Mouse (Mus musculus) heart, embryonic 16.5 days (tissue): ENCODE data around the gene Bicc1. TPM values are rescaled to one million over a fixed set of nuclear protein-coding genes. Genes with fewer than 3 reads are reported as not detected.
"Not testable (repeated sequence)": the region's sequence is repeated elsewhere in the genome, so short reads cannot be mapped to it uniquely, and the experiment has no call there.

Experiments used
- ATAC-seq: fragments of 200-750 bp; cut with Nextera tagmentation; replicated peaks from 2 replicates; pipeline ENCODE4 v1.8.0; 2017; ENCODE audit warnings: moderate number of reproducible peaks; ENCODE audit not compliant: insufficient read depth, low FRiP score; ENCODE audit errors: extremely low read depth
- H3K27ac ChIP-seq: fragments of 300-500 bp; sonication (generic); 2 replicates; pipeline ENCODE4 v1.5.1; 2014; ENCODE audit warnings: mild to moderate bottlenecking, low read length, control low read depth, moderate library complexity
- H3K27me3 ChIP-seq: fragments of 300-500 bp; sonication (generic); 2 replicates; pipeline ENCODE4 v1.6.1; 2014; ENCODE audit warnings: low read length, mixed read lengths; ENCODE audit not compliant: control insufficient read depth, insufficient read depth
- H3K36me3 ChIP-seq: fragments of 300-500 bp; sonication (generic); 2 replicates; pipeline ENCODE4 v1.6.1; 2014; ENCODE audit not compliant: control insufficient read depth, insufficient read depth
- H3K4me1 ChIP-seq: fragments of 300-500 bp; sonication (generic); 2 replicates; pipeline ENCODE4 v1.6.1; 2014; ENCODE audit warnings: low read length, mixed read lengths; ENCODE audit not compliant: control insufficient read depth, insufficient read depth
- H3K4me2 ChIP-seq: fragments of 300-500 bp; sonication (generic); 2 replicates; pipeline ENCODE4 v1.6.1; 2014; ENCODE audit warnings: low read depth, mild to moderate bottlenecking, control low read depth, low read length
- H3K4me3 ChIP-seq: fragments of 300-500 bp; sonication (generic); 2 replicates; pipeline ENCODE4 v1.5.1; 2014; ENCODE audit warnings: mild to moderate bottlenecking, control low read depth, low read length
- H3K9ac ChIP-seq: fragments of 300-500 bp; sonication (generic); 2 replicates; pipeline ENCODE4 v1.6.1; 2014; ENCODE audit warnings: low read length, control low read depth
- H3K9me3 ChIP-seq: fragments of 300-500 bp; sonication (generic); replicated peaks from 2 replicates; pipeline ENCODE4 v1.6.1; 2016; ENCODE audit warnings: low read length; ENCODE audit not compliant: control insufficient read depth
- WGBS: fragments of 180-500 bp; shearing (Covaris S2); extraction: QIAGEN DNeasy Blood & Tissue Kit; methylation state at CpG from one replicate; pipeline ENCODE4 v1.1.7; 2014; 5-methylcytosine and 5-hydroxymethylcytosine counted together
- polyA plus RNA-seq: library from polyadenylated mRNA; unstranded; fragments of >200 nt; fragmentation: Nextera tagmentation; extraction: Ambion mirVana; gene quantifications from 2 replicates; pipeline ENCODE4 v1.2.1, GENCODE M21; 2015

The Bicc1 gene
- polyA plus RNA-seq, 1 experiment from 2014 or later, result 16.7 TPM

DNA sequence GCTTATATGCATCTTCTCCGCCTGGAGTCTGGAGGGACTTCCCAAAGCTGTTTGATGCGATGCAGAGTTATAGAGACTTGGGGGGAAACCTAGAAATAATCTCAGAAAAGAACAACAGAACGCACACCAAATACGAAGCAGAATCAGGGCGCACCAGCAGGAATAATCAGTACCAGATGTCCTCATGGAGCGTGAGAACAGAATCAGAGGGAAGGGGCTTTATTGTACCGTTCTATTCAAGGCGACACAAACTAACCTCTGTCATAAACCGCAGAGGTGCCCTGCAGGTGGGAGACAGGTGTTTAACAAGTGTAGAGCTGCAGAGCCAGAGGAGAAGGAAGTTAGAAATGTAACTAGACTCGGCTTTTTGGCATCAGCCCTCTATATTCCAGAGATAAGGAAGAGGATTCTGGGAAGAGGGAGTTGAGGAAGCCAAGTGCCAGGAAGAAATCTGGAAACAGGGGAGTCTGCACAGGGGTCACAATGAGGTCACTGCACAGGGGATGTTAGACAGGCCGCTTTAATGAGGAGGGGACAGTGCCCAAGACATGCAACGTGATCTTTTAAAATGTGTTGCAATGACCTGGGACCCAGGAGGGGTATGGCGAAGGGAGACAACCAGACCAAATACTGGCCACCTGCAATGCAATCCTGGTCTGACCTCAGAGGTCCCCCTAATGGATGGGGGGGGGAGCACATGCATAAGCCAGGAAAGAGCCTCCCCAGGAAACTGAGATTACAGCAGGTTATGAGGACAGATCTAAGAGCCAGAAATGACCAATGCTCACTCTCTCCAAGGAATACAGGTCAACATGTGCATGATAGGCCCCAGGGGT lies 190.4 kb downstream of the Bicc1 start:
- Histone ChIP-seq H3K4me3 (no peak overlapping the region), H3K27me3 (no peaks in the 10 kb centered on the region), H3K9me3 (no peaks in the 10 kb centered on the region), H3K27ac (no peak overlapping the region; the same call in 1 of the 2 replicates), H3K4me2 (no peak overlapping the region), H3K36me3 (no peaks in the 10 kb centered on the region), H3K4me1 (peaks cover 8% of the 10 kb centered on the region), H3K9ac (no peak overlapping the region)
- 65% methylated on average over 13 of the region's 13 CpGs for WGBS
- no peak for ATAC-seq

DNA sequence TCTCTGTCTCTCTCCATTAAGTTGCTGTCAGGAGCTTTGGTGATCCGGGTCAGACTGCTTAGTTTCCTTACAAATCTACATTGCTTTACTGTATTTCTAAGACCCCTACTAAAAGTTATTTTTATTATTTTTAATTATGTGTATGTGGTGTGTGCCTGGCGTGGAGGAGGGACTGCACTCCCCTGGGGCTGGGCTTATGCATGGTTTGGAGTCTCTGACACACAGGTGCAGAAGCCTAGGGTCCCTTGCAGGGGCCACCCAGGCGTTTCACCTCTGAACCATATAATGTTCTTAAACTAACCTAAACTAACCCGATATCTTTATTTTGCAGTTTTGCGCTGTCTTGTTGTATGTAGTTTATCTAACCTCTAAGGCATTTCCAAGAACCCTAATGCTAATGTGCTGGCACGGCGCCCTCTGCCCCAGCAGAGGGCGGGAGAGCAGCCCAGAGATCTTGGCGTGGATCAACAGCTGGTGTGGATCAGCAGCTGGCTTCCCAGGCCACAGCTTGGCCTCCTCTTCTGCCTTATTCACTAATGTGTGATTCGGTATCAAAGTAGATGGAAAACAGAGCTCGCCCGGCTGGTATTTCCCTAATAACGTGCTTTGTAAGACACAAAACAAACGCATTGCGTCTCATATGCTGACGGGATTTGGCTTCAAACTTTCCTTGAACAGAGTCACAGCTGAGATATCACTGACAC lies 192.7 kb downstream of the Bicc1 start:
- 51% methylated on average over 16 of the region's 16 CpGs for WGBS
- no peak overlapping the region for H3K9ac ChIP-seq
- ATAC-seq, result peak; percentile 46; the same call in 1 of the 2 replicates
- H3K27ac ChIP-seq, result peak overlapping the region; percentile 56
- H3K36me3 ChIP-seq, result no peaks in the 10 kb centered on the region
- H3K4me1 ChIP-seq, result peaks cover 8% of the 10 kb centered on the region
- H3K27me3 ChIP-seq, result no peaks in the 10 kb centered on the region
- H3K4me3 ChIP-seq, result no peak overlapping the region
- no peak overlapping the region for H3K4me2 ChIP-seq
- no peaks in the 10 kb centered on the region for H3K9me3 ChIP-seq

DNA sequence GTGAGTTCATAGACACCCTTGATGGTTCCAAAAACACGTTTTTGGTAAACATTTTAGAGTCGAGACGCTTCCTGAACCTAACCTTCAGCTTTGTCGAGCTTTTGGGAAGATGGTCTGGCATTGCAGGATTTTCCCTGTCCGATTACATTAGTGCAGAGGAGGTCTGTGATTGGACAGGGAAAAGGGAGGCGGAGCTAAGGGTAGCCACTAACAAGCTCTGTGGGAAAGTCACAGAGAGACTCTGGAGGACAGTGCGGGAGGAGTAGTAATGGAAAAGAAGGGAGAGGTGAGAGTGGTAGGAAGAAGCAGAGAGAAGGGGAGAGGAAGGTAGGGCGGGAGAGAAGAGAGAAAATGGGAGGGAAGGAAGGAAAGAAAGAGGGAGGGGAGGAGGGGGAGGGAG lies 194.8 kb downstream of the Bicc1 start:
- Histone ChIP-seq H3K4me3 (no peak overlapping the region), H3K9me3 (no peaks in the 10 kb centered on the region), H3K9ac (no peak overlapping the region), H3K4me1 (peaks cover 8% of the 10 kb centered on the region), H3K27ac (0 out of 2 replicates have a peak overlapping the region, but pooled peaks have one; percentile 2), H3K36me3 (no peaks in the 10 kb centered on the region), H3K4me2 (no peak overlapping the region), H3K27me3 (no peaks in the 10 kb centered on the region)
- ATAC-seq, result no peak
- WGBS, result 39% methylated on average over 8 of the region's 8 CpGs

DNA sequence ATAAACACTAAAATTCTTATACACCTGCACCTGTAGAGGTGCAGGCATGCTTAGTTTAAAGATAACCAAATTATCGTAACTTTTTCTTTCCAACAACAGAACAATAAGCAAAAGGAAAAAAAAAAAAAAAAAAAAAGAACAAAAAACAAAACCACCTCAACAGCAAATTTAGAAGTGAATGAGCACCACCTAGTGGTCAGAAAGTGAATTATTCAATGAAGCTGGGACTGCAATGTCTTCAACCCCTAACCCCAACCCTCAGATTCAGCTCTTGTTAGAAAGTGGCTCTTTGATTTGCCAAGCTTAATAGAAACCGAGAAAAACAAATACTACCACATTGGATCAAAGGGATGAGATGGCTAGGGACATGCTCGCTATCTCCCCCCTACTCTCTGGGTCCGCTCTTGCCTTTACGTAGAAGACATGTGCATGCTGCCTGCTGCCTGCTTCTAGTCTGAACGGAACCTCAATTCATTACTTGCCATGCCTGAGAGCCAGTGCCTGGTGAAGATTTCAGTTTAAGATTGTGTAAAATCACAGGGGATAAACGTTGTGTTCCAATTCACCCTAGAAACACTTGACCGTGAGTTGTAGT lies 195.8 kb downstream of the Bicc1 start:
- Histone ChIP-seq H3K36me3 (no peaks in the 10 kb centered on the region), H3K4me3 (no peak overlapping the region), H3K4me2 (no peak overlapping the region), H3K27ac (no peak overlapping the region), H3K27me3 (no peaks in the 10 kb centered on the region), H3K4me1 (0 out of 2 replicates have a peak, but pooled peaks cover 2% of the 10 kb centered on the region), H3K9ac (no peak overlapping the region), H3K9me3 (no peaks in the 10 kb centered on the region)
- 51% methylated on average over 8 of the region's 8 CpGs for WGBS
- ATAC-seq, result no peak

DNA sequence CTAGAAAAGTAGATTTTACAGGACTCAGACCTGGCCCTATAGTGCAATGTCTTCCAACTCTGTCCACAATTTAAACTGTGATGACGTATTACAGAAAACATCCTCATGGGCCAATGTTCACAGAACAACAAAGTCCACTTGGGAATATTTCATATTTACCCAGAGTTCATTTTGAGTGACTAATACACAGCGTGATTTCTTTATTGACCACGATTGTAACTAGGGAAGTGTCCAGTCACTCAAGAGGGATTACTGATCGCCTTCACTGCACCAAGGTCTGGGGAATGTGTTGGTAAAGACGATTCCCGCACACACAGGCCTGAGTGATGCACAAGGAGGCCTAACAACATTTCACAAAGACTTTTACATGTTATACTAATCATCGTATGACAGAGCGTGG lies 197.9 kb downstream of the Bicc1 start:
- H3K9me3 ChIP-seq, result no peaks in the 10 kb centered on the region
- no peaks in the 10 kb centered on the region for H3K27me3 ChIP-seq
- 88% methylated on average over 8 of the region's 8 CpGs for WGBS
- no peaks in the 10 kb centered on the region for H3K36me3 ChIP-seq
- no peak for ATAC-seq
- H3K4me3 ChIP-seq, result no peak overlapping the region
- no peak overlapping the region for H3K4me2 ChIP-seq
- no peak overlapping the region for H3K27ac ChIP-seq
- H3K4me1 ChIP-seq, result 0 out of 2 replicates have a peak, but pooled peaks cover under 1% of the 10 kb centered on the region
- no peak overlapping the region for H3K9ac ChIP-seq

DNA sequence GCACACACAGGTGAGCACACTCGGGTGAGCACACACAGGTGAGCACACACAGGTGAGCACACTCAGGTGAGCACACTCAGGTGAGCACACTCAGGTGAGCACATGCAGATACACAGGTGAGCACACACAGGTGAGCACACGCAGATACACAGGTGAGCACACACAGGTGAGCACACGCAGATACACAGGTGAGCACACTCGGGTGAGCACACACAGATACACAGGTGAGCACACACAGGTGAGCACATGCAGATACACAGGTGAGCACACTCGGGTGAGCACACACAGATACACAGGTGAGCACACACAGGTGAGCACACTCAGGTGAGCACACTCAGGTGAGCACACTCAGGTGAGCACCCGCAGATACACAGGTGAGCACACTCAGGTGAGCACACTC lies 199.1 kb downstream of the Bicc1 start:
- not testable (repeated sequence) for H3K9me3 ChIP-seq, ATAC-seq, H3K4me2 ChIP-seq, H3K9ac ChIP-seq, H3K36me3 ChIP-seq, H3K4me1 ChIP-seq, H3K27me3 ChIP-seq, H3K27ac ChIP-seq, H3K4me3 ChIP-seq
- WGBS, result 89% methylated on average over 6 of the region's 6 CpGs

DNA sequence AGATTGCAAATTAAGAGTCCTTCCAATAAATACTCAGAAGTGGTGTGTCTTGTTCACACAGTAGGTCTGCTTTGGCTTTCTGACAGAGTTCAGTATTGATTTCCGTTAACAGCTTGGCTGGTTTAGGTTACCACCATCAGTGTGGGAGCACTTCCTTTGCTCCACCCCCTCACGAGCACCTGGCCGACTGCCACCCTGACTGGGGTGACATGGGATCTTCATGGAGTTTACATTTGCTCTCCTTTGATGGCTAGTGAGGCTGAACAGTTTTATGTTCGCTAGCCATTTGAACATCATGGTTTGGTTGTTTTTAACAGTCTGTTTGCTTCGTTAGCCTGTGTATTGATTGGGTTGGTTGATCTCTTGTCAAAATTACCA lies 206.7 kb downstream of the Bicc1 start:
- Histone ChIP-seq H3K4me3 (no peak overlapping the region), H3K27me3 (no peaks in the 10 kb centered on the region), H3K9ac (no peak overlapping the region), H3K4me1 (peaks cover 5% of the 10 kb centered on the region; the same call in 1 of the 2 replicates), H3K27ac (no peak overlapping the region), H3K4me2 (no peak overlapping the region), H3K36me3 (no peaks in the 10 kb centered on the region), H3K9me3 (no peaks in the 10 kb centered on the region)
- ATAC-seq, result no peak
- WGBS, result 72% methylated on average over 5 of the region's 5 CpGs

DNA sequence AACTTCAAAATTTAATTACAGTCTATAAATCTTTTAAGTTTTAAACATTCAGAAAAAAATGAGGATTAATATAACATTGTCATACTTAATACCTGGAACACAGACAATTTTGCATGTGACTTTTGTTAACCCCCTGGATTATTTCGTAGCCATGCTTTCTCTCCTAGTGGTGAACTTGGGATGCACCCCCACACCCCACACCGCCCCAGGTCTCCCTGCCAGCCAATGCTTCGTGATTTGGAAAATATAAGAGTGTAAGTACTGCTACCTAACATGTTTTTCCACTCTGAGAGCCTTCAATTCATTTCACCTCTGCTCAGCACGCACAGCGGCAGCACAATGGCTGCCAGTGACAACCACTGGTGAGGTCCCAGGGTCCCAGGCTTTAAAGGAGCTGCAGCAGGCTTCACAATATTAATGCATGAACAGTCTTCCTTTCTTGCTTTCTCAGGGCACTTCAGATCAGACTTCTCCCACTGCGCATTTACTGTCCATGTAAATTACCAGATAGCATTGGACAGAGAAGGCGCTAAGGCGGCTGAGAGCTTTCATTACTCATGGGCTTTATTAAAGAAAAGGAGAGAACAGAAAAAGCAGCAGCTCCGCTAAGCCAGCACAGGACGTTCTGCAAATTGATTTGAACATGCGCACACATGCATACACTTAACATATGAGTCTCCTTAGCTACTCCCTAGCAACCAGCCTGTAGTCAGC lies 207.3 kb downstream of the Bicc1 start:
- WGBS, result 76% methylated on average over 11 of the region's 11 CpGs
- Histone ChIP-seq H3K9me3 (no peaks in the 10 kb centered on the region), H3K9ac (no peak overlapping the region), H3K4me1 (peaks cover 5% of the 10 kb centered on the region; the same call in 1 of the 2 replicates), H3K27ac (no peak overlapping the region), H3K36me3 (no peaks in the 10 kb centered on the region), H3K4me3 (no peak overlapping the region), H3K27me3 (no peaks in the 10 kb centered on the region), H3K4me2 (no peak overlapping the region)
- no peak for ATAC-seq
